Mouse (Mus musculus): ENCODE measurements at regions not wholly inside any gene's neighbourhood (a gene's known extent, or its start where the extent isn't known, plus 50 kb on each side); places are given as distances from the start of the nearest gene placed in this dataset.

DNA sequence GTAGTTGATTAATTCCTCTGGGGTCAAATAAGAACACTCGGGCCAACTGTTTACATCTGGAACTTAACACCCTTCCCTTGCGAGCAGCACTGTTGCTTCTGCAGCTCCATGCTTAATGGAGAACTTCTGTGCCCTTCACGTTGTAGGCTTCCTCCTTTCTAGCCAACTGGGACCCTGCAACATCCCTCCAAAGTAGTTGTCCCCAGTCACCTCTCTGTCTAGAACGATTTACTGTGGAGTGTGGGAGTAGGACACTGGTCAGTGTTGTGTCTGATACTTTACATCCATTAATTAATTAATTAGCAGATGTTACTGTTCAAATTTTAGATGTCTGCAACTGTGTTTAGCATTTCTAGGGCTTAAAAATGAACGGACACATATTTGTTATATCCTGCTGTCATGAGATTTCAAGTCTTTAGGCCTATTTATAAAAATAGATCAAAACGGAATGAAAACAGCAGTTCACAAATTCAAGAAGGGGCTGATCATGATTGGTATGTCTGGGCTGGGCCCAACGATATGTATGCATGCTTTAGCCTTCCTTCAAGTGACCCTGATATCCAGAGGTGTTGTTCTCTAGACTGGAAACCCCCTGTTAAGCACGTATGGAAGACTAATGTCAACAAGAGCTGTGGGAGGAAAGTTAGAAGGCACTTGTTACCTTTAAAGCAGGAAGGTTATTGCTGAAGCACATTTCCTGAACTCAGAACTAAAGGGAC, 543.6 kb upstream of the Nr5a2 start:
- no peaks in the 10 kb centered on the region for H3K4me1 ChIP-seq (replicated peaks; ENCODE audit: control insufficient read depth, insufficient read depth, low read length)
- DNase-seq (ENCODE audit: low spot score) = no peak
- no peak overlapping the region for H3K27ac ChIP-seq (ENCODE audit: low read depth, low read length)
- no peak overlapping the region for H3K4me3 ChIP-seq (ENCODE audit: low read depth, low read length)
- H3K9ac ChIP-seq (ENCODE audit: low read depth, low read length) = no peak overlapping the region
- WGBS = 66% methylated on average over 8 of the region's 8 CpGs
- H3K36me3 ChIP-seq (ENCODE audit: control insufficient read depth, insufficient read depth, low read length) = no peaks in the 10 kb centered on the region
- no peak overlapping the region for H3K4me2 ChIP-seq
- H3K9me3 ChIP-seq (ENCODE audit: control insufficient read depth, low read length) = no peaks in the 10 kb centered on the region
- no peak for ATAC-seq (replicated peaks; ENCODE audit: low FRiP score)
- no peaks in the 10 kb centered on the region for H3K27me3 ChIP-seq (replicated peaks; ENCODE audit: control insufficient read depth, insufficient read depth, low read length)

DNA sequence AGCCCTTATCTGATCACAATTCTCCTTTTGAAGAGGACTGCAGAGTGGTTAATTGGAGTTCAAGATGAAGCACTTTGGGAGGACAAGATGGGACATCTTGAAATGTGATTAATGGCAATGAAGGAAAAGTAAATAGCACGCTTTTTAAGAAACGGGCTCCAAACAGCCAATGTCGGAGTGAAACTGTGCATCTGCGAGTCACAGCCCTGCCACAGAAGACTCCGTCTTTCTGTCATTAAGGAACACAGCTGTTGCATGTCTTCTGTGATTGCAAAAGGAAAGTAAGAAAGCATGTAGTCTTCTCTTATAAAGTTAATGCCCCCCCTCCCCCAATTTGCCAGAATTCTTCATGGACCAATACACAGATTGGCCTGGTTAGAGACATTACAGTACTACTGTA, 528.0 kb upstream of the Nr5a2 start:
- Histone ChIP-seq H3K4me1 (replicated peaks; ENCODE audit: control insufficient read depth, insufficient read depth, low read length) (no peaks in the 10 kb centered on the region), H3K4me3 (ENCODE audit: low read depth, low read length) (no peak overlapping the region), H3K36me3 (ENCODE audit: control insufficient read depth, insufficient read depth, low read length) (no peaks in the 10 kb centered on the region), H3K27me3 (replicated peaks; ENCODE audit: control insufficient read depth, insufficient read depth, low read length) (no peaks in the 10 kb centered on the region), H3K9ac (ENCODE audit: low read depth, low read length) (no peak overlapping the region), H3K4me2 (no peak overlapping the region), H3K9me3 (ENCODE audit: control insufficient read depth, low read length) (no peaks in the 10 kb centered on the region), H3K27ac (ENCODE audit: low read depth, low read length) (no peak overlapping the region)
- 81% methylated on average over 5 of the region's 5 CpGs for WGBS
- DNase-seq (ENCODE audit: low spot score) (no peak), ATAC-seq (replicated peaks; ENCODE audit: low FRiP score) (no peak)

DNA sequence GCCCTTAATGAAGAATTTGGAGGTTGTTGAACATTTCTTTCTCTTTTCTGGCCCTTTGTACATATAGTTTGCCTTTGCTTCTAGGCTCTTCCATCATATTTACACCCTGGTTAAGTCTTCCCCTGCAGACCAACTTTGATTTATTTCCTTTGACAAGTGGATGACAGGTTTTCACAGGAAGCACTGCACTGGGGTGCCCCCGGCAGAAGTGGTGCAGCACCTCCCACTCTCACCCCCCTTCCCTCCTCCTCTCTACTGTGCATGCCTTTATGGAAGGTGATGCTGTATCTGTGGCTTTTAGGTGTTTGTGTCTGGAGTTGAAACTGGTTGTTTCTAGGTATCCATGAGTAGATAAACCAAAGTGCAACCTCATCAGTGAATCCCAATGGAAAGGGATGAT, 518.2 kb upstream of the Nr5a2 start:
- Histone ChIP-seq H3K36me3 (ENCODE audit: control insufficient read depth, insufficient read depth, low read length) (no peaks in the 10 kb centered on the region), H3K4me3 (ENCODE audit: low read depth, low read length) (no peak overlapping the region), H3K27ac (ENCODE audit: low read depth, low read length) (no peak overlapping the region), H3K4me1 (replicated peaks; ENCODE audit: control insufficient read depth, insufficient read depth, low read length) (no peaks in the 10 kb centered on the region), H3K9ac (ENCODE audit: low read depth, low read length) (no peak overlapping the region), H3K4me2 (no peak overlapping the region), H3K27me3 (replicated peaks; ENCODE audit: control insufficient read depth, insufficient read depth, low read length) (no peaks in the 10 kb centered on the region), H3K9me3 (ENCODE audit: control insufficient read depth, low read length) (no peaks in the 10 kb centered on the region)
- DNase-seq (ENCODE audit: low spot score) = no peak
- ATAC-seq (replicated peaks; ENCODE audit: low FRiP score) = no peak
- 30% methylated on average over 1 of the region's 1 CpGs for WGBS

DNA sequence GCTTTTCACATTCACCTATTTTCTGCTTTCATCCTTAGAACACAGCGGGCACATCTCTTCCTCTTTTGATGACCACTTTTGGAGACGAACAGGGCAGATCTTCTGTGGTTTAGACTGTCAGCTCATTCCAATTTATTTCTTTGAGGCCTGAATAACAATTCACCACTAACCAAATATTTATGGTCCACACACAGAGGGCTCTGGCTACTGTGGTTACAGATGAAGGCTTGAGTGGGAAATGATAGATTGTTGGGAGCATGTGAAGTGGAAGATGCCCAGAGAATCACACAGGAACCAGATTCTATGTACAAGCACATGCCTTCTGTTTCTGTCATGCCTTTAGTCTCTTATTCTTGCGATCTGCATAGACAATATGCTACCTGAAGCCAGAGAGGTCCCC, 517.0 kb upstream of the Nr5a2 start:
- 64% methylated on average over 3 of the region's 3 CpGs for WGBS
- H3K4me2 ChIP-seq = no peak overlapping the region
- H3K4me3 ChIP-seq (ENCODE audit: low read depth, low read length) = no peak overlapping the region

DNA sequence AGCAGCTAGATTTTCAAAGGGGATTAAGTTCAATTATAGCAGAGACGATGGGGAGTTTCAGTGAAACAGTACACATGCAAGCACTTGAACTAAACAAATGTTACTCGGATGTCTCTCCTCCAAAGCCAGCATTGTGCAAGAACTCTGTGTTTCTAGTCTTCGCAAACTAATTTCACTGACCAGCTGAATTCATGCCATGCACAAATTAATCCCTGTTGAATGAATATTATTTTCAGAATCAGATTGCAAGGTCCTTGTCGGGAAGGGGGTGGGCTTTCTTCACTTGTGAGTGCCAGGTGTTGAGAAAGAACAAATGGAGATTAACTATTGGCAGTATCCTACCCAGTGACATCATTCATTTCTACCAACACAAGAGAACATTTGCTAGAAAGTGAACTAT, 514.6 kb upstream of the Nr5a2 start:
- Histone ChIP-seq H3K4me2 (no peak overlapping the region), H3K9ac (ENCODE audit: low read depth, low read length) (no peak overlapping the region), H3K36me3 (ENCODE audit: control insufficient read depth, insufficient read depth, low read length) (no peaks in the 10 kb centered on the region), H3K4me3 (ENCODE audit: low read depth, low read length) (no peak overlapping the region), H3K4me1 (replicated peaks; ENCODE audit: control insufficient read depth, insufficient read depth, low read length) (no peaks in the 10 kb centered on the region), H3K9me3 (ENCODE audit: control insufficient read depth, low read length) (no peaks in the 10 kb centered on the region), H3K27me3 (replicated peaks; ENCODE audit: control insufficient read depth, insufficient read depth, low read length) (no peaks in the 10 kb centered on the region), H3K27ac (ENCODE audit: low read depth, low read length) (no peak overlapping the region)
- WGBS = 85% methylated on average over 4 of the region's 4 CpGs
- DNase-seq (ENCODE audit: low spot score) (no peak), ATAC-seq (replicated peaks; ENCODE audit: low FRiP score) (no peak)

More for the DNA sequence above, 517.0 kb upstream of the Nr5a2 start:
- DNase-seq (ENCODE audit: low spot score) (no peak), ATAC-seq (replicated peaks; ENCODE audit: low FRiP score) (no peak)
- no peak overlapping the region for H3K9ac ChIP-seq (ENCODE audit: low read depth, low read length)
- H3K27ac ChIP-seq (ENCODE audit: low read depth, low read length) = no peak overlapping the region
- no peaks in the 10 kb centered on the region for H3K36me3 ChIP-seq (ENCODE audit: control insufficient read depth, insufficient read depth, low read length)
- H3K9me3 ChIP-seq (ENCODE audit: control insufficient read depth, low read length) = no peaks in the 10 kb centered on the region
- H3K4me1 ChIP-seq (replicated peaks; ENCODE audit: control insufficient read depth, insufficient read depth, low read length) = no peaks in the 10 kb centered on the region
- H3K27me3 ChIP-seq (replicated peaks; ENCODE audit: control insufficient read depth, insufficient read depth, low read length) = no peaks in the 10 kb centered on the region

DNA sequence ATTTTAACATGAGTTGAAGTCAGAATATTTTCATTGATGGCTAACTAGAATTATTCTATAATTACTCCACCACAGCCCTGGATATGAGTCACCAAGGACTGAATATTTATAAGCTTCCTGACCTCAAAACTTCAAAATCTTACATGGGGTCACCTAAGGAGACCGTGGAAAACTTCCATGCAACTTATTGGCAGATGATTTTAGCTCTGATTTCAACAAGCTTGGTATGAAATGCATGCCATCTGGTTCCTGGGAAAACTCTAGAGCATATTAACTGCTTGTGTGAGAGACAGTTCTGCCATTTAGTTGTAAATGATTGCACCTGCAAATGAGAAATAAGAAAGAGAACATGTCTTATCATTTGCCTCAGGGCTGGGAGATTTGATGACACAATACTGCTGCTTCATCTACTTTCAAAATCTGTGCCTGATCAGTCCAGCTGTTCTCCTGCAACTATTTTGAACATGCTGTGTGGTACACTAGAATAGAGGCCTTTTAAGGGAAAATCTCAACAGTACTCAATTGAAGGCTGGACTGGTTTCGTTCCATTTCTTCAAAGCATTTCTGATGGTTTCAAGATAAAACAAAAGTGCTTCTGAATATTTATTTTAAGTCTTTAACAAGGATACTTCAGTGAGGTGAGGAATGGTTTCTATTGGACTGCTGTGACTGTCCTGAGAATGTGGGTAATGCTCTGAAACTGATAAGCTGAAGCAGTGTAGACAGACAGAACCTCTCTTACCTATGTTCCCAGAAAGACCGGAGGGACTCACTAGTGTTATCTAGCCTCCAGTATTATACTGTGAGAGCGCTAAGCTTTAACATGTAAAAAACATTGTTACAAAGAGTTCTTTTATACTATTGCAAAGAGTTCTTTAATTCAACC, 513.8 kb upstream of the Nr5a2 start:
- no peaks in the 10 kb centered on the region for H3K36me3 ChIP-seq (ENCODE audit: control insufficient read depth, insufficient read depth, low read length)

DNA sequence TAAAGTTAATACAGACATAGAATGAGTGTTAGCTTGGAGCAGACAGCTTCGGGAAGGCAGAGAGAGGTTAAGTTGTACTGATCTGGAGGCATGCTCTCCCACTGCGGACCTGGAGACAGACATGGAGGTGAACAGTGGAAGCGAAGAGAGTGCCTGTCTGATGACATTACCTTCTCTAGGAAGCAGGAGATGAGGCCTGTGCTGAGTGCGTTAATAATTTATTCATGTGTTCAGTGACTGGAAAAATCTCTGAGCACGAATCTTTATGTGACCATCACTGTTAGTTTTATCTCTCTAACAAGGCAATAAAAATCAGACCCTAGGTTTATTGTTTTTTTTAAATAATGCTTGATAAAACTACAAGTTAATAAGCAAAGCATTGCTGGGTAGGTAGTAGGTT, 504.7 kb upstream of the Nr5a2 start:
- WGBS = 79% methylated on average over 5 of the region's 5 CpGs

More for the DNA sequence above, 513.8 kb upstream of the Nr5a2 start:
- Histone ChIP-seq H3K27me3 (replicated peaks; ENCODE audit: control insufficient read depth, insufficient read depth, low read length) (no peaks in the 10 kb centered on the region), H3K9ac (ENCODE audit: low read depth, low read length) (no peak overlapping the region), H3K27ac (ENCODE audit: low read depth, low read length) (no peak overlapping the region), H3K9me3 (ENCODE audit: control insufficient read depth, low read length) (no peaks in the 10 kb centered on the region), H3K4me3 (ENCODE audit: low read depth, low read length) (no peak overlapping the region), H3K4me1 (replicated peaks; ENCODE audit: control insufficient read depth, insufficient read depth, low read length) (no peaks in the 10 kb centered on the region), H3K4me2 (no peak overlapping the region)
- ATAC-seq (replicated peaks; ENCODE audit: low FRiP score) (no peak), DNase-seq (ENCODE audit: low spot score) (no peak)
- WGBS = 81% methylated on average over 4 of the region's 4 CpGs

DNA sequence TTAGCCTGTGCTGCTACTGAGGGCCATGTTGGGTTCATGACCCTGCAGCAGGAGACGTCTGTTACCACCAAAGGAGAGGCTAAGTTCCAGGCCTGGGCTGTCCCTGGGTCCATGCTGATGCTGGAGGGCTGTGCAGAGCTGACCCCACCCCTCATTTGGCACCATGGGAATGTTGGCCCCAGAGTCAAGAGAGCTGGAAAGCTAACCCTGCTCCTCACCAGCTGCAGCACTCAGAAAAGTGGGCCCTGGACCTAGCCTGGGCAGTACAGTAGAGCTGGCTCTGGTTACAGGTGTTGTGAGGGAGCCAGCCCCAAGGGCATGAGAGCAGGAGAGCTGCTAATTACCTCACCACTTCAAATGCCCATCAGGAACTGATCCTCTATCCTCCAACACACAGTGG, 500.9 kb upstream of the Nr5a2 start:
- H3K36me3 ChIP-seq (ENCODE audit: control insufficient read depth, insufficient read depth, low read length) = no peaks in the 10 kb centered on the region

More for the DNA sequence above, 504.7 kb upstream of the Nr5a2 start:
- Histone ChIP-seq H3K36me3 (ENCODE audit: control insufficient read depth, insufficient read depth, low read length) (no peaks in the 10 kb centered on the region), H3K9me3 (ENCODE audit: control insufficient read depth, low read length) (no peaks in the 10 kb centered on the region), H3K4me3 (ENCODE audit: low read depth, low read length) (no peak overlapping the region), H3K27me3 (replicated peaks; ENCODE audit: control insufficient read depth, insufficient read depth, low read length) (no peaks in the 10 kb centered on the region), H3K4me1 (replicated peaks; ENCODE audit: control insufficient read depth, insufficient read depth, low read length) (no peaks in the 10 kb centered on the region), H3K4me2 (no peak overlapping the region), H3K9ac (ENCODE audit: low read depth, low read length) (no peak overlapping the region), H3K27ac (ENCODE audit: low read depth, low read length) (no peak overlapping the region)
- no peak for DNase-seq (ENCODE audit: low spot score)
- no peak for ATAC-seq (replicated peaks; ENCODE audit: low FRiP score)

More for the DNA sequence above, 500.9 kb upstream of the Nr5a2 start:
- WGBS = 78% methylated on average over 1 of the region's 1 CpGs
- Histone ChIP-seq H3K4me1 (replicated peaks; ENCODE audit: control insufficient read depth, insufficient read depth, low read length) (no peaks in the 10 kb centered on the region), H3K27ac (ENCODE audit: low read depth, low read length) (no peak overlapping the region), H3K4me3 (ENCODE audit: low read depth, low read length) (no peak overlapping the region), H3K9ac (ENCODE audit: low read depth, low read length) (no peak overlapping the region), H3K4me2 (no peak overlapping the region), H3K9me3 (ENCODE audit: control insufficient read depth, low read length) (no peaks in the 10 kb centered on the region), H3K27me3 (replicated peaks; ENCODE audit: control insufficient read depth, insufficient read depth, low read length) (no peaks in the 10 kb centered on the region)
- ATAC-seq (replicated peaks; ENCODE audit: low FRiP score) = no peak
- DNase-seq (ENCODE audit: low spot score) = no peak
